Mouse (Mus musculus) forebrain, embryonic 11.5 days (tissue): ENCODE measurements at regions not wholly inside any gene's neighbourhood (a gene's known extent, or its start where the extent isn't known, plus 50 kb on each side); places are given as distances from the start of the nearest gene placed in this dataset.

Experiments used
- ATAC-seq: fragments of 200-750 bp; cut with Nextera tagmentation; replicated peaks from 2 replicates; pipeline ENCODE4 v1.8.0; 2017; ENCODE audit warnings: moderate TSS enrichment; ENCODE audit not compliant: low FRiP score
- DNase-seq: peaks from one replicate; pipeline ENCODE4 v3.0.0-alpha.2; 2017; ENCODE audit warnings: low spot score
- H3K27ac ChIP-seq: fragments of 300-500 bp; sonication (generic); 2 replicates; pipeline ENCODE4 v1.5.1; 2014; ENCODE audit warnings: low read depth, low read length
- H3K27me3 ChIP-seq: fragments of 300-500 bp; sonication (generic); 2 replicates; pipeline ENCODE4 v1.6.1; 2014; ENCODE audit warnings: mild to moderate bottlenecking, low read length, mixed read lengths; ENCODE audit not compliant: control insufficient read depth, insufficient read depth
- H3K36me3 ChIP-seq: fragments of 300-500 bp; sonication (generic); 2 replicates; pipeline ENCODE4 v1.6.1; 2014; ENCODE audit warnings: mild to moderate bottlenecking, low read length, moderate library complexity, mixed read lengths; ENCODE audit not compliant: control insufficient read depth, insufficient read depth
- H3K4me1 ChIP-seq: fragments of 300-500 bp; sonication (generic); replicated peaks from 2 replicates; pipeline ENCODE4 v1.6.1; 2014; ENCODE audit warnings: low read length, mixed read lengths; ENCODE audit not compliant: control insufficient read depth, insufficient read depth
- H3K4me2 ChIP-seq: fragments of 300-500 bp; sonication (generic); 2 replicates; pipeline ENCODE4 v1.6.1; 2014; ENCODE audit warnings: low read depth, mild to moderate bottlenecking, low read length, moderate library complexity, mixed read lengths; ENCODE audit not compliant: severe bottlenecking
- H3K4me3 ChIP-seq: fragments of 300-500 bp; sonication (generic); 2 replicates; pipeline ENCODE4 v1.5.1; 2014; ENCODE audit warnings: low read depth, low read length
- H3K9ac ChIP-seq: fragments of 300-500 bp; sonication (generic); 2 replicates; pipeline ENCODE4 v1.6.1; 2014; ENCODE audit warnings: low read length
- H3K9me3 ChIP-seq: fragments of 300-500 bp; sonication (generic); 2 replicates; pipeline ENCODE4 v1.6.1; 2016; ENCODE audit warnings: low read length, mixed read lengths; ENCODE audit not compliant: control insufficient read depth
- WGBS: fragments of 180-500 bp; shearing (Covaris S2); extraction: QIAGEN DNeasy Blood & Tissue Kit; methylation state at CpG from one replicate; pipeline ENCODE4 v1.1.7; 2014; 5-methylcytosine and 5-hydroxymethylcytosine counted together

DNA sequence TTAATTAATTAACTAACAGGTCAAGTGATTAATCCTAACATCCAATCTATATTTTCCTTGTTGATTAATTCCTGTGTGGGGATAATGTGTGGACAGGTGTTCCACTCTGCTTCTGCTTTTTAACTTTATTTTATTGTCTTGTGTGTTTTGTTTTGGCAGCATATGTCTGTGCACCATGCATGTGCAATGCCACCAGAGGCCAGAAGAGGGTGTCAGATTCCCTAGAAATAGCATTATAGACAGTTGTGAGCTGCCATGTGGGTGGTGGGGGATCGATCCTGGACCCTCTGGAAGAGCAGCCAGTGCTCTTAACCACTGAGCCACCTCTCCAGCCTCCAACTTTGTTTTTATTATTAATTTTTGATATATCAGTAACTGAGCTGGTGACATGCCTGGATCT is 65.6 kb downstream of the En1 start:
- Histone ChIP-seq H3K4me3 (no peak overlapping the region), H3K36me3 (no peaks in the 10 kb centered on the region), H3K27ac (no peak overlapping the region), H3K4me2 (no peak overlapping the region), H3K9me3 (no peaks in the 10 kb centered on the region), H3K27me3 (no peaks in the 10 kb centered on the region), H3K9ac (no peak overlapping the region), H3K4me1 (no peaks in the 10 kb centered on the region)
- no peak for DNase-seq
- no peak for ATAC-seq
- 82% methylated on average over 1 of the region's 1 CpGs for WGBS

DNA sequence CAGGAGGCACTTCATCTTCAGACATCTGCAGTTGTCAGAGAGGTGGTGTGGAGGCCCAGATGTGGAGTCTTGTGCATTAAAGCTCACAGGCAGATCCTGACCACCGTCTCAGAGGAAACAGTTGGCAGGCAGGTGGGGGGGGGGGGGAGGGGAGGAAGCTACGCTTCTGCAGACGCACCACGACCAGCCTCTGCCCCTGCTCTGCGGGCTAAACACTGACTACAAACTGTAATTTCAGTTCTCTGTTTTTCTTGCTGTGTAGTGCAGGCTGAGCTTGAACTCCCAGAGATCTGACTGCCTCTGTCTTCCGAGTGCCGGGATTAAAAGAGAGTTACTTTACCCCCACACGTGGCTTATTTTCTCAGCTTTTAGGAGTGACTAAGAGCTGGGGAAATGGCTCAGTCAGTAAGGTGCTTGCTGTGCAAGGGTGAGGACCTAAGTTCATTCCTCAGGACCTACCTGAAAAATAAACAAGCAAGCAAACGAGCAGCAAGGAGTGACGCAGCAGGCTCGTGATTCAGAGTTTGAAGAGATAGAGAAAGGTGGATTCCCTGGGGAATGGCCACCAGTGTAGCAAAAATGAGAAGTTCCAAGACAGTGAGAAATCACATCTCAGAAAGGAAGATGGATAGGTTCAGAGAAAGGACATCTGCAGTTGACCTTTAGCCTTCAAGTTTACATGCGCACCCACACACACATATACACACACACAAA is 81.5 kb downstream of the En1 start:
- H3K27ac ChIP-seq: no peak overlapping the region
- 77% methylated on average over 12 of the region's 12 CpGs for WGBS
- no peak overlapping the region for H3K9ac ChIP-seq
- H3K4me3 ChIP-seq: no peak overlapping the region
- H3K36me3 ChIP-seq: no peaks in the 10 kb centered on the region
- no peaks in the 10 kb centered on the region for H3K27me3 ChIP-seq
- no peaks in the 10 kb centered on the region for H3K4me1 ChIP-seq
- no peaks in the 10 kb centered on the region for H3K9me3 ChIP-seq
- DNase-seq (no peak), ATAC-seq (no peak)
- no peak overlapping the region for H3K4me2 ChIP-seq

DNA sequence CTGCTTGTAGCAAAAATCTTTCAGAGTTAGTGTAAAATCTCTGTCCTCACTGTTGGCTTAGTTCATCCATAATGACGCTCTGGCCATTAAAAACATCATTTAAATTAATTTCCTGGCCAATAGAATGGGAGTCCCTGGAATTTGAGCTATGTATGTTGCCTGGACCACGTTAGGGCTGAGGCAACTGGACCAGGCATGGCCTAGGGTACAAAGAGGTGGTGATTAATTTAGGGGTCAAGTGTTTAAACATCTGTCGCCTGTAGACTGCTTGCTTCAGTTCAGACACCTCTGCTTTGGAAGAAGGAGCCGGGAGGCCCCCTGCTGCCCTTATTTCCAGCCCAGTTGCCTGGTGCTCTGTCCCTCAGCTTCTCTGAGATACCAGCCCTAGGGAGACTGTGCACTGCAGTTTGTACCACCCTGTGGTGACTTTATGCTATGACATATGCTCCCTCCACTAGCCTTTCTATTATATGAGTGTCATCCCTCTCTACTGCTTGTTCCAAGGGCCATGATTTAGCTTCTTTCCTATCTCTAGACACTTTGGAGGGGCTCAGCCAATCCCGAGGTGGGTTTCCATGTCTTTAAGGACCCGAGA is 83.5 kb downstream of the En1 start:
- H3K9ac ChIP-seq: no peak overlapping the region
- H3K27me3 ChIP-seq: no peaks in the 10 kb centered on the region
- no peak for DNase-seq
- no peak overlapping the region for H3K4me2 ChIP-seq
- H3K27ac ChIP-seq: no peak overlapping the region
- 53% methylated on average over 6 of the region's 6 CpGs for WGBS
- no peak overlapping the region for H3K4me3 ChIP-seq
- H3K9me3 ChIP-seq: no peaks in the 10 kb centered on the region
- no peaks in the 10 kb centered on the region for H3K4me1 ChIP-seq
- H3K36me3 ChIP-seq: no peaks in the 10 kb centered on the region
- peak; percentile 36; the same call in 1 of the 2 replicates for ATAC-seq

DNA sequence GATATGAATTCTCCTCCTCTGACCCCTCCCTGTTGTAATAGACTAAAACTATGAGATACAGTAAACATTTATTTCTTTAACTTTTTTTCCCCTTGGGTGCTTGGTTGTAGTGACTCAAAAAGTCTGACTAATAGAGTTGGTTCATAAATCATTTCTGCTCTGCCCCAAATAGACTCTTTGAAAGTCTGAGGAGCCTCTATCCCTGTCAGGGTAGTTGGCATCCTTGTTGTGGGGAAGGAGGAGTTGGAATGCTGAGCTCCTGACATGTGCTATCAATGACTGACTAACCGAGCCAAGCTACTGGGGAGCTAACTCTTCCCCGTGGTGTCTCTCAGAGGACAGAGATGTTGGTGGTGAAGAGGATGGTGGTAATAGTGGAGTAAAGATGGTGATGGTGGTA is 89.4 kb downstream of the En1 start:
- ATAC-seq: no peak
- WGBS: 90% methylated on average over 2 of the region's 2 CpGs

DNA sequence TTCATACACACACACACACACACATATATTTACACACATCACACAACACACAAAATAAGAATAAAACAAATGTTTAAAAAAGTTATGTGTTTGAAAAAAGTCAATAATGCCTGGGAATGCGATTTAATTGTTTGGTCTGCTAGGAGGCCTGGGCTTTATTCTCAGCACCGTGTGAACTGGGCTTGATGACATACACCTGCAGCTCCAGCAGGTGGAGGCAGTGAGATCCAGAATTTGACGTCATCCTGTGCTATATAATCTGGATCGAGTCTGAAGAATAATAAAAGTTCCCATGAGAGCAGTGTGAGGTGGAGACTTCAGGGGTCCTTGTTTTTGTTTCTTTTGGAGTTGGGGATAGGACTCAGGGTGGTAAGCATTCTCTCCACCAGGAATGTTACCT is 96.0 kb downstream of the En1 start:
- Histone ChIP-seq H3K27ac (no peak overlapping the region), H3K9ac (no peak overlapping the region), H3K9me3 (no peaks in the 10 kb centered on the region), H3K4me2 (no peak overlapping the region), H3K4me3 (no peak overlapping the region), H3K36me3 (no peaks in the 10 kb centered on the region), H3K4me1 (no peaks in the 10 kb centered on the region), H3K27me3 (no peaks in the 10 kb centered on the region)
- DNase-seq (no peak), ATAC-seq (no peak)
- WGBS: 79% methylated on average over 4 of the region's 4 CpGs

More for the DNA sequence above, 89.4 kb downstream of the En1 start:
- no peaks in the 10 kb centered on the region for H3K4me1 ChIP-seq
- H3K27ac ChIP-seq: no peak overlapping the region
- H3K36me3 ChIP-seq: no peaks in the 10 kb centered on the region
- no peak for DNase-seq
- H3K27me3 ChIP-seq: no peaks in the 10 kb centered on the region
- no peak overlapping the region for H3K4me3 ChIP-seq
- H3K9ac ChIP-seq: no peak overlapping the region
- no peak overlapping the region for H3K4me2 ChIP-seq
- no peaks in the 10 kb centered on the region for H3K9me3 ChIP-seq

DNA sequence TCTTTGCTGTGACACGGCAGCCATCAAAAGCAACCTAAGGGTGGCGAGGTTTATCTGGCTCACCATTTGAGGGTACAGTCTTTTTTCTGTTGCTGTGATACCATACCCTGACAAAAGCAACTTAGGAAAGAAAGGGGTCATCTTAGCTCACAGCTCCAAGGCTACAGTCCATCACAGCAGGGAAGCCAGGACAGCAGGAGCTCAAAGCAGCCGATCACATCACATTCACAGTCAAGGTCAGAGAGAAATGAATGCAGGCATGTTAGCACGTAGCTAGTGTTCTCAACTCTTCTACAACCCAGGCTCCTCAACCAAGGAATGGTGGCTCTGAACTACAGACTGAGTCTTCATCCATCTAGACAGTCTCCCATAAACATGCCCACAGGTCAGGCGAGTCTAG is 102.0 kb downstream of the En1 start:
- H3K4me1 ChIP-seq: no peaks in the 10 kb centered on the region
- H3K36me3 ChIP-seq: no peaks in the 10 kb centered on the region
- H3K27me3 ChIP-seq: no peaks in the 10 kb centered on the region
- H3K9ac ChIP-seq: no peak overlapping the region
- no peak overlapping the region for H3K4me2 ChIP-seq
- DNase-seq (no peak), ATAC-seq (no peak)
- H3K9me3 ChIP-seq: no peaks in the 10 kb centered on the region
- 66% methylated on average over 5 of the region's 5 CpGs for WGBS
- no peak overlapping the region for H3K27ac ChIP-seq
- H3K4me3 ChIP-seq: no peak overlapping the region

DNA sequence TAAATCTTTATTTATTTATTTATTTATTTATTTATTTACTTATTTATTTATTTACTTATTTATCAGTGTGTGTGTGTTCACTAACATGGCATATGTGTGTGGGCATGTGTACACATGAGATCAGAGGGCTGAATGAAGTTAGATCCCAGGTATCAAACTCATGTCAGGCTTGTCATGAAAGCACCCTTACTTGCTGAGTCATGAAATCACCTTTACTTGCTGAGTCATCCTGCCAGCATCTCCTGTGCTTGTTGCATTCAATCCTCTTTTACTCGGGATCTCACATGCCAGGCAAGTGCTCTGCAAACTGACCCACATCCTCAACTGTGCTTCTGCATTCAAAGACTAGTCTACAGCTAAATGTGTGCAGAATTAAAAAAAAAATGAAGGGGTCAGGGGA is 103.8 kb downstream of the En1 start:
- ATAC-seq: no peak
- H3K4me1 ChIP-seq: no peaks in the 10 kb centered on the region
- no peaks in the 10 kb centered on the region for H3K9me3 ChIP-seq
- H3K9ac ChIP-seq: no peak overlapping the region
- 65% methylated on average over 1 of the region's 1 CpGs for WGBS
- H3K27me3 ChIP-seq: no peaks in the 10 kb centered on the region
- no peak overlapping the region for H3K4me3 ChIP-seq
- no peak overlapping the region for H3K27ac ChIP-seq
- H3K4me2 ChIP-seq: no peak overlapping the region
- DNase-seq: no peak
- H3K36me3 ChIP-seq: no peaks in the 10 kb centered on the region

DNA sequence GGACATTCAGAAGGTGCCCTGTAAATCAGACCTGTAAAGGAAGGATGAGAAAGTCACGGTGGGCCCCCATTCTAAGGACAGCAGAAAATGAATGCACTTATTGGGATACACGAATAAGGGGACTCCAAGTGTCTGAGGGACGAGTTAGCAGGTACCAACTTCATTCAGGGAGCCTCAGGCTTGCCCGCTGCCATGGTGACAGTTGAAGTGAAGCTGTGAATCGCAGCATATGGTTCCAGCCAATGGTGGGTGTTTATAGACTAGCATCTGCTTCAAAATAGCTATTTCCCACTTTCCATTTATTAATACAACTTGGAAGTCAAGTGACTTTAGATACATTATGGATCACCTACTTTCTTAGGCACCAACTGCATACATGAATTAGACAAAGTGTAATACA is 106.3 kb downstream of the En1 start:
- no peak overlapping the region for H3K9ac ChIP-seq
- H3K9me3 ChIP-seq: no peaks in the 10 kb centered on the region
- no peak overlapping the region for H3K4me3 ChIP-seq
- no peak overlapping the region for H3K27ac ChIP-seq
- DNase-seq (no peak), ATAC-seq (no peak)
- WGBS: 80% methylated on average over 5 of the region's 5 CpGs
- H3K36me3 ChIP-seq: no peaks in the 10 kb centered on the region
- no peaks in the 10 kb centered on the region for H3K4me1 ChIP-seq
- H3K27me3 ChIP-seq: no peaks in the 10 kb centered on the region
- no peak overlapping the region for H3K4me2 ChIP-seq
